Mouse (Mus musculus): ENCODE results near the gene Fez2.

DNA sequence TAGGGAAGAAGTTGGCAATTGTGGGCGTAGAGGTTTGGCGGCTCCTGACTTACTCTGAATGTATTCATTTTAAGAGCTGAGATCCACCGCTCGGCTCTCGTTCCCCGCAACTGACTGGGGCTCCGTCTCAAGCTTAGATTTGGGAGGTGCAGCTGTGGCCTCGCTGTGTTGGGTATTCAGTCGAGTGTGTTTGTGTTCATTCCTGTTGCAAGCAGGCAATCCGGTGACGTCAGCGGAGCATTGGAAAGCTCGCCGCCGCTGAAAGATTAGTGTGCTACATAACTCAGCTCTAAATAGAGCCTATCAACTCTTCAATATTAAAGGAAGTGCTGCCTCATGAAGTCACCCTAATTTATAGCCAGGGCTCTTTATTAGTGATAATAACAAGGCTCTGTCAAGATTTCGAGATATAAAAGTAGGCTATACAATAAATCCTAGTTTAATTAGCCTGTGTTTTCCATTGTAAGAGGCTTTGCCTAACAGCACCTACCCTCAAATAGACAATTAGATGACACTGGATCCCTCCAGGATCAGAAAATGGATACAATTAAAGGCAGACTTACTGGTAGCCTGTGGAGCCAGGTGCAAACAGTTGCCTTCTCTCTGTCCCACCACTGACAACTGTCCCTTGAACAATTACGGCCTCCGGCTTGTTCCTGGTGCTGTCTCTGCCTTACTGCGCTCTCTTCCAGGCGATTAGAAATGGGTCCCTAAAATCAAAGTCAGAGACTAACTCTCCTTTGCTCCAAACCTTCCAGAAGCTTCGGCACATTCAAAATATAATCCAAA is 36.4 kb upstream of the Fez2 start:
- TF ChIP-seq CTCF (IDR thresholded peaks at IDR 0.05; ENCODE audit: control insufficient read depth, insufficient read depth, insufficient replicate concordance, low read depth, low read length) (no peak), POLR2A (IDR thresholded peaks at IDR 0.05; ENCODE audit: control insufficient read depth, low read depth, low read length) (no peak)
